In the genomic region with DNA sequence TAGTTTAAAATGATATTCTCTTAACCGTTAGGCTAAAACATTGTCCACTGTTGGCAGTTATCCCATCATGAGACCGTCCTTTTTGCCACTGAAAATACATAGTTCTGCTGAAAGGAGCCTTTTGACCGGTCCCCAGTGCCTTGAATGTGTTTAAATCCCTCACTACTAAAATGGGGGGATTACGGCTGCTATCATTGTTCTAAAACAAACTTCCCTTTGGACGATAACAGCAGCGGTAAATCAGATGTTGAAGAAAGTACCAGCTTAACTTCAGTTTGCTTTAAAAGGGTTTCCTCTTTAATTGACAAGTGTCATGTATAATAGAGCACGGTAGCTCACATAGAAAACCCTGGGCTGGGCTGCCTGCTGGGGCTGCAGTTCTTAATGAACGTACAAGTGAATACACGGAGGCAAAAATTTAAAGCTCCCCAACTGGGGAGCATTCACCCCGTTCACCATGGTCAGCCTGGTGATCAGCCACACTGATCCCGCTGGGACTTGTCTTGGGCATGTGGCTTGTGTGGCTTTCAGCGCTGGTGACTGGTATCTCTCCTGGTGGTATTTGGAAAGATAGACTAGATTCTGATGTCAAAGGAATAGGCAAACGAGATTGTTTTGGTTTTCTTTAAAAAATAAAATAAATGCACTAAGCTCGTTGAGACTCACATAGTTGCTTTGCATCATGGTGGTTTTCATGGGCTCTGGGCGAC, we compare ENCODE assay signal across 12 mouse cellular contexts.
DNase-seq lines count a peak whose midpoint lies in the region; ATAC-seq and TF ChIP-seq lines count a peak whose summit lies in the region.
"Had no signal": no experiment of that assay in that cellular context is flagged by ENCODE, and none has a peak within 500 bp of the region (broad histone marks: within the 10 kb centered on the region; RNA-seq: fewer than 3 reads in every experiment).

No protein-coding gene starts in this region.

- intact Hi-C loops in heart, postnatal 10 days (cut with DNase I) = no loop called here

- peaks cover 23% of the 10 kb centered on the region for H3K4me1 ChIP-seq in liver, postnatal 0 days (ENCODE audit: insufficient read depth)
- peaks cover 25% of the 10 kb centered on the region for H3K4me1 ChIP-seq in embryonic fibroblast, embryonic 13.5 days (ENCODE audit: control insufficient read depth, insufficient read depth, low read length)
- H3K4me1 ChIP-seq in midbrain, embryonic 12.5 days = peaks cover 46% of the 10 kb centered on the region

- DNase-seq in heart, adult 11 months = peak; percentile 91
- no peak for DNase-seq in heart, postnatal 10 days
- no peak for DNase-seq in liver, postnatal 0 days
- no peak for DNase-seq in liver
- DNase-seq in frontal cortex, adult 2 months (ENCODE audit: extremely low spot score in 1 of 2, low spot score in 1 of 2) = no peak
- DNase-seq in urinary bladder, postnatal 25 days (ENCODE audit: low spot score) = no peak
- DNase-seq: adrenal gland, postnatal 36 days; cerebellum, postnatal 14 days; gastrocnemius, postnatal 36 days; kidney, adult 11 months had no signal

- TF ChIP-seq EP300 in liver, postnatal 0 days (IDR thresholded peaks at IDR 0.05; ENCODE audit: low read depth) = no peak

- 72% methylated on average over 15 of the region's 15 CpGs for WGBS in liver, postnatal 0 days (ENCODE audit: insufficient replicate concordance)
- WGBS in midbrain, embryonic 12.5 days = 10% methylated on average over 15 of the region's 15 CpGs

- no peaks in the 10 kb centered on the region; the same call in 1 of the 2 replicates for H3K36me3 ChIP-seq in liver, postnatal 0 days (replicated peaks; ENCODE audit: insufficient read depth, low read length)
- no peaks in the 10 kb centered on the region for H3K36me3 ChIP-seq in midbrain, embryonic 12.5 days

- H3K4me2 ChIP-seq in liver, postnatal 0 days (ENCODE audit: low read depth, low read length) = peak overlapping the region; percentile 51; the same call in 1 of the 2 replicates
- H3K4me2 ChIP-seq in midbrain, embryonic 12.5 days (replicated peaks) = peak overlapping the region; percentile 25; the same call in 1 of the 2 replicates

- H3K9me3 ChIP-seq in liver, postnatal 0 days (ENCODE audit: low read length) = no peaks in the 10 kb centered on the region
- H3K9me3 ChIP-seq in midbrain, embryonic 12.5 days = no peaks in the 10 kb centered on the region

- TF ChIP-seq POLR2A in embryonic fibroblast, embryonic 13.5 days (IDR thresholded peaks at IDR 0.05; ENCODE audit: low read depth, low read length) = no peak

- no peak for TF ChIP-seq CTCF in liver, postnatal 0 days (IDR thresholded peaks at IDR 0.05; ENCODE audit: low read depth)
- TF ChIP-seq CTCF in embryonic fibroblast, embryonic 13.5 days (IDR thresholded peaks at IDR 0.05; ENCODE audit: borderline replicate concordance, insufficient read depth, low read length) = no peak

- peak overlapping the region; percentile 78 for H3K27ac ChIP-seq in liver, postnatal 0 days (ENCODE audit: low read depth)
- H3K27ac ChIP-seq in embryonic fibroblast, embryonic 13.5 days (ENCODE audit: insufficient read depth, low read length) = peak overlapping the region; percentile 95
- H3K27ac ChIP-seq in midbrain, embryonic 12.5 days (replicated peaks) = no peak overlapping the region

- ATAC-seq in liver, postnatal 0 days = no peak
- peak; percentile 64; the same call in 1 of the 2 replicates for ATAC-seq in midbrain, embryonic 12.5 days (ENCODE audit: low FRiP score, low read depth)

- no peak overlapping the region for H3K9ac ChIP-seq in liver, postnatal 0 days (replicated peaks)
- no peak overlapping the region for H3K9ac ChIP-seq in midbrain, embryonic 12.5 days (replicated peaks)

- no peaks in the 10 kb centered on the region for H3K27me3 ChIP-seq in liver, postnatal 0 days (ENCODE audit: insufficient read depth, low read length)
- H3K27me3 ChIP-seq in midbrain, embryonic 12.5 days = peaks cover 78% of the 10 kb centered on the region

- H3K4me3 ChIP-seq in liver, postnatal 0 days (ENCODE audit: low read depth, low read length) = no peak overlapping the region
- H3K4me3 ChIP-seq in embryonic fibroblast, embryonic 13.5 days (ENCODE audit: insufficient read depth, low read length) = no peak overlapping the region
- no peak overlapping the region for H3K4me3 ChIP-seq in midbrain, embryonic 12.5 days
